1 mouse cellular context compared by ENCODE assay signal in genomic region chr8:128685507-128686428, GRCm38 (mm10).
TF ChIP-seq lines count a peak whose summit lies in the region.

Gene Itgb1 (plus strand): TSS chr8:128685654.

TF ChIP-seq in MEL, 35 proteins besides CTCF, POLR2A, EP300 and RAD21 (continued from another document):
- TF ChIP-seq POLR2AphosphoS2 (IDR thresholded peaks at IDR 0.05; ENCODE audit: low read length) = 0 out of 2 replicates have a peak, but pooled peaks have one; percentile 49
